Mouse (Mus musculus): Measurements from ENCODE around the gene Pttg1ip. TPM values are rescaled to one million over a fixed set of nuclear protein-coding genes. Genes with fewer than 3 reads are reported as not detected.
A peak's percentile ranks its signal among the peaks of the same experiment; 100 is the strongest.

Pttg1ip gene
- polyA plus RNA-seq, 1 experiment: 223 TPM

DNA sequence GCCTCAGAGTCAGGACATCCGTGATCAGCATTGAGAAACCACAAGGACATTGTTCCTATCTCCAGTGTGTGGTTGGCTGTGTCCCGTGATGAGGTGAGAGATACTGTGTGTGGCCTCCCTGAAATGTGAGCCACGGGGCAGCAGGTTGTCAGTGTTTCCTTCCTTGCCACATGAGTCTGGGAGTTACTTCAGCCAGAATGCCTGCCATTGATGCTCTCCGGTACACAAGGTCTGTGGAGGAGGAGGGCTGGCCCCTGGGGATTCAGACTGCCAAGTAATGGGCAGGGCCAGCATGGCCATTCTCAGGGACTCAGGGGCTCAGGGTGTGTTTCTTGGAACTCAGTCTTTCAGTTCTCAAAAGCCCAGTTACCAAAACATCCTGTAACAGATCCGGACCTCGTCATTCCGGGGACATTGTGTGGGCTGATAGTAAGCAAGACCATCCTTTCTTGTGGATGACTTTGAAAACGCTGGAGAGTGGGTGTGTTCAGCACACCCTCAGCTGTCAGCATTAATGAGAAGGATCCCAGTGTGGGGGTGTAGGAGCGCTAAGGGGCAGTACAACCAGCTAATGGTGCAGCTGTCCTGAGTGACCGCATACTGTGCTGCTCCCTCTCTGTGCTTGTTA lies 2.4 kb downstream of the Pttg1ip start:
- 26% methylated on average over 10 of the region's 10 CpGs for WGBS
- Histone ChIP-seq H3K4me3 (replicated peaks; ENCODE audit: extremely low read depth, low read depth, low read length) (peak overlapping the region; percentile 44), H3K4me1 (ENCODE audit: control insufficient read depth, insufficient read depth, low read length) (peaks cover 30% of the 10 kb centered on the region)
- TF ChIP-seq CTCF (IDR thresholded peaks at IDR 0.05; ENCODE audit: insufficient read depth, low read length) (no peak), POLR2A (IDR thresholded peaks at IDR 0.05; ENCODE audit: borderline replicate concordance, extremely low read depth, low read depth, low read length) (no peak)
- no peak for DNase-seq

DNA sequence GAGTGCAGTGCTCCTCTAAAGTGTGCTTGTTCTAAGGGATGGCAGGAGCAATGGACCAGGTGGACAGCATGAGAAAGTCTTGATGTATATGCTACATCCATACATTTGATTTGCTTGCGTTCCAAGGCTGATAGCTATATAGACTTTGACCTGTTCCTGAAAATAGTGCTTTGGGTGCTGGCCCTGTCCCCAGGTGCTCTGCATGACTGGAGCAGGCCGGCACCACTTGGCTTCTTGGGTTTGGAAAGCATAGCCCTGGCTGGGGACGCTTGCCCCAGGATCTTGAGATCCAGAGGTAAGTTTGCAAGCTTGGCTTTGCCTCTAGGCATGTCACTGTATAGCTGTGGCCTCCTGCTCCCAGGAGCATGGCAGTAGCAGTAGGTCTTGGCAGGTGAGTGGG lies 5.1 kb downstream of the Pttg1ip start:
- WGBS: 80% methylated on average over 3 of the region's 3 CpGs
- H3K4me1 ChIP-seq (ENCODE audit: control insufficient read depth, insufficient read depth, low read length): peaks cover 30% of the 10 kb centered on the region
- no peak overlapping the region for H3K4me3 ChIP-seq (replicated peaks; ENCODE audit: extremely low read depth, low read depth, low read length)
- no peak for DNase-seq
- TF ChIP-seq POLR2A (IDR thresholded peaks at IDR 0.05; ENCODE audit: borderline replicate concordance, extremely low read depth, low read depth, low read length) (no peak), CTCF (IDR thresholded peaks at IDR 0.05; ENCODE audit: insufficient read depth, low read length) (no peak)

DNA sequence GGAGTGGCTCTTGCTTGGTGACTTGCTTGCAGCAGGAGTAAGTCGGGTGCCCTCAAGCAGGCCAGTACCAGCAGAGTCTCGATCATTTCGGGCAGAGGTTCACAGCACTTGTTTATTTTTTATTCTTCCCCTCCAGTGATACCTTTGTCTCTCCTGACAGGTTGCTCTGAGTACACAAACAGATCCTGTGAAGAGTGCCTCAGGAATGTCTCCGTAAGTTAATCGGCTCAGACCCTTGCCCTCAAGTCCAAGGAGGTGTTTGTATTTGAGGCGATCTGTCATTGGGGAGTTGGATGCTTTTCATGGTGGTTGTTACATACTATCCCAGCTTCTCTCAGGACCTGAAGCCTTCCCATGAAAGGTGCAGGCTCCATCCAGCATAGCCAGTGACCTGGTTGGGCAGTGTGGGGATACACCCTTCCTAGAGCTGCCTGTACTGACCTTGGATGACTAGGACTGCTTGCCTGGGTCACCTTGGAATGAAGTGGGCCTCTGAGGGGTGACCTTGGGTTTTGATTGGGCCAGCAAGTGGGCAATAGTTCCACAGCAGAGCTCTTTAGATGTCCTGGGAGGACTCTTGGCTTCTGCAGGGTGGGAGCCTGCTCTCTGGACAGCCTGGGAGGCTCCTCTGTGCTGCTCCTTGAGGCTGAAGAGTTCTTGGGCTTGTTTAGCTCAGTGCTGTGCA lies 5.7 kb downstream of the Pttg1ip start:
- TF ChIP-seq CTCF (IDR thresholded peaks at IDR 0.05; ENCODE audit: insufficient read depth, low read length): no peak
- no peak for TF ChIP-seq POLR2A (IDR thresholded peaks at IDR 0.05; ENCODE audit: borderline replicate concordance, extremely low read depth, low read depth, low read length)
- Histone ChIP-seq H3K4me3 (replicated peaks; ENCODE audit: extremely low read depth, low read depth, low read length) (no peak overlapping the region), H3K4me1 (ENCODE audit: control insufficient read depth, insufficient read depth, low read length) (peaks cover 30% of the 10 kb centered on the region)
- 66% methylated on average over 6 of the region's 6 CpGs for WGBS
- no peak for DNase-seq

DNA sequence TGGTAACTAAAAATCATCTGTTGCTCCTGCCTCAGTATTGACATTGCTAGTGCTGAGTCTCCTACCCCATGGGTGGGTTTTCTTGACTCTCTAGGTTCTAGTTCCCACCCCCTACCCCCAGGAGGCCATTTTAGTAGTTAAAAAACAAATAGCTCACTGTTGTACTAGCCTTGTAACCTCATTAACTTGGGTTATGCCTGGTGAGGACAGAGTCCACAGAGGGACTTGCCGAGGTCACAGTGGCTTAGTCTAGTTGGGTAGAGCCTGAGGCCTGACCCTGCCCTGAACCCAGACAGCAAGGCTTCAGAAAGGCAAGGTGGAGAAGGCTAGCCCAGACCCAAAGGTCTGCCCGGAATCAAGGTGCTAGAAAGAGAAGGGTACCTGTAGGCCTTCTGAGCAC lies 6.5 kb downstream of the Pttg1ip start:
- DNase-seq: no peak
- H3K4me3 ChIP-seq (replicated peaks; ENCODE audit: extremely low read depth, low read depth, low read length): no peak overlapping the region
- WGBS: 89% methylated on average over 2 of the region's 2 CpGs
- no peak for TF ChIP-seq CTCF (IDR thresholded peaks at IDR 0.05; ENCODE audit: insufficient read depth, low read length)
- no peak for TF ChIP-seq POLR2A (IDR thresholded peaks at IDR 0.05; ENCODE audit: borderline replicate concordance, extremely low read depth, low read depth, low read length)
- H3K4me1 ChIP-seq (ENCODE audit: control insufficient read depth, insufficient read depth, low read length): peaks cover 23% of the 10 kb centered on the region

DNA sequence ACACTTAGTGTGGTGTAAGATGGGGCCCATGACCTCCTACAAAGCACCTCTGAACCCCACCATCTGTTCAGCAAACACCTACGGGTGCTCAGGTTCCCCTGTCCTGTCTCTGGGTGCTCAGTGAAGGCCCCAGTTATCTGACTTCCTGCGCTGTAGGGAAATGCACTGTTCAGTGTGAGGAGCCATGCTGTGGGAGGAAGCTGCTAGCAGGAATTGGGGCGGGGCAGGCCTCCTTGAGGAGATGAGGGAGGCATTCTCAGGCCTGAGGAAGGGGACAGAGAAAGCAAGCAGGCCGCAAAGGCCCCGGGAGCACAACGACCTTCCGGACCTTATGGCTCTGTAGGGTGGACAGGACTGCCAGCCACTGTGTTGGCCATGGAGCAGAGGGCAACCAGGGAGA lies 7.6 kb downstream of the Pttg1ip start:
- Histone ChIP-seq H3K4me1 (ENCODE audit: control insufficient read depth, insufficient read depth, low read length) (peaks cover 14% of the 10 kb centered on the region), H3K4me3 (replicated peaks; ENCODE audit: extremely low read depth, low read depth, low read length) (no peak overlapping the region)
- no peak for DNase-seq
- 53% methylated on average over 7 of the region's 7 CpGs for WGBS
- no peak for TF ChIP-seq POLR2A (IDR thresholded peaks at IDR 0.05; ENCODE audit: borderline replicate concordance, extremely low read depth, low read depth, low read length)
- no peak for TF ChIP-seq CTCF (IDR thresholded peaks at IDR 0.05; ENCODE audit: insufficient read depth, low read length)

DNA sequence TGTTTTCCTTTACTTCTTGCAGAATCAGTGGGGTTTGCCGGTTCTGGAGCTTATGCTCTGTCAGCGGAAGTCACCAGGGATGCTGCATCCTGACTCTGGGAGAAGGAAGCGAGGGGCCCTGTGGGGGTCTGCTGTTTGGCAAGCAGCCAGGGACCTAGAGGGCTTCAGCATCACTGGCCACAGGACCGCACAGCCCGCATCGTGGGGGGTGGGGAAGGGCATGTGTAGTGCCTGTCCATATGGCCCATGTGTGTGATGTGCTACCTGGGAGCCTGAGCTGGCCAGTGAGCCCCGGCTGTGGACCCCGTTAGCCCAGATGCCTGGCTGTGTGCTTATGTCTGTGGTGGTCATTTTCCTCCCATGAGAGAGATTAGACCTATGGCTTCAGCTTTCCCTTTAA lies 8.2 kb downstream of the Pttg1ip start:
- DNase-seq: no peak
- WGBS: 55% methylated on average over 8 of the region's 8 CpGs

DNA sequence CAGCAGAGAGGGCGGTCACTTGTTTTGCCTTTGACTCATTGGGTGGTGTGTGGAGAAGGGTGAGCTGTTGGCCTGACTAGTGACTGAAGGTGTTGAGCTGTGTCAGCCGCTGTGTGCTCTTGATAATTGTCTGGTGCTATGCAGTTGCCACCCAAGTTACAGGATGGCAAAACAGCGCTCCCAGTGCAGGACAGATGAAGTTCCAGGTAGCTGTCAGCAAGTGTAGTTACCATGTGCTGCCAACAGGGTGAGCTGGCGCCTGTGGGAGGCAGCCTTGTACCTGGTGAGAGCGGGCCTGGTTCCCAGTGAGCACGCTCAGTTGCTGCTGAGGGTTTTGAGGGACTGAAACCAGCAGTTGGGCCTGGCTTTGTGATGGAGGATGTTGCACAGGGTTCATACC lies 9.3 kb downstream of the Pttg1ip start:
- WGBS: 51% methylated on average over 6 of the region's 6 CpGs
- TF ChIP-seq CTCF (IDR thresholded peaks at IDR 0.05; ENCODE audit: insufficient read depth, low read length): peak; percentile 89
- TF ChIP-seq POLR2A (IDR thresholded peaks at IDR 0.05; ENCODE audit: borderline replicate concordance, extremely low read depth, low read depth, low read length): no peak
- Histone ChIP-seq H3K4me1 (ENCODE audit: control insufficient read depth, insufficient read depth, low read length) (peaks cover 13% of the 10 kb centered on the region), H3K4me3 (replicated peaks; ENCODE audit: extremely low read depth, low read depth, low read length) (no peak overlapping the region)
- peak; percentile 49 for DNase-seq

More for the DNA sequence above, 8.2 kb downstream of the Pttg1ip start:
- H3K4me1 ChIP-seq (ENCODE audit: control insufficient read depth, insufficient read depth, low read length): peaks cover 14% of the 10 kb centered on the region
- no peak overlapping the region for H3K4me3 ChIP-seq (replicated peaks; ENCODE audit: extremely low read depth, low read depth, low read length)
- TF ChIP-seq POLR2A (IDR thresholded peaks at IDR 0.05; ENCODE audit: borderline replicate concordance, extremely low read depth, low read depth, low read length) (no peak), CTCF (IDR thresholded peaks at IDR 0.05; ENCODE audit: insufficient read depth, low read length) (no peak)

DNA sequence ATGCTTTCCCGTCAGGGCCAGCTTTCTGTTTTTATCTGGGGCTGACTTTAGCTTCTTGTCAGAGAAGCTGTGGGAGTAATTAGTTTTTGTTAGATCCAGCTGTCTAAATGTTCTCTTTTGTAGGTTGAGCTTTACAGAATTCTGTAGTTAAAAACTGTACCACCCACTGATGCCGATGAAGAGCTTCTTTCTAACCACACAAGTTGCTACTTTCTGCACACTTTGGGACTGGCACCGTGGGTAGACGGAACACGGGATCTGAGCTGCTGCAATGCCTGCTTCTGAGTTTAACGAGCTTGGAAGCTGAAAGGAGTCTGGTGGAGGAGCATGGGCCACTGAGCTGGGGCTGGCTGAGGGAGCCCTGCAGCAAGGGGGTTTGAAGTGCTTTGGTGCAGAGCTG lies 10.0 kb downstream of the Pttg1ip start:
- Histone ChIP-seq H3K4me3 (replicated peaks; ENCODE audit: extremely low read depth, low read depth, low read length) (no peak overlapping the region), H3K4me1 (ENCODE audit: control insufficient read depth, insufficient read depth, low read length) (peaks cover 9% of the 10 kb centered on the region; the same call in 1 of the 2 replicates)
- WGBS: 78% methylated on average over 6 of the region's 6 CpGs
- TF ChIP-seq CTCF (IDR thresholded peaks at IDR 0.05; ENCODE audit: insufficient read depth, low read length) (no peak), POLR2A (IDR thresholded peaks at IDR 0.05; ENCODE audit: borderline replicate concordance, extremely low read depth, low read depth, low read length) (no peak)
- no peak for DNase-seq

DNA sequence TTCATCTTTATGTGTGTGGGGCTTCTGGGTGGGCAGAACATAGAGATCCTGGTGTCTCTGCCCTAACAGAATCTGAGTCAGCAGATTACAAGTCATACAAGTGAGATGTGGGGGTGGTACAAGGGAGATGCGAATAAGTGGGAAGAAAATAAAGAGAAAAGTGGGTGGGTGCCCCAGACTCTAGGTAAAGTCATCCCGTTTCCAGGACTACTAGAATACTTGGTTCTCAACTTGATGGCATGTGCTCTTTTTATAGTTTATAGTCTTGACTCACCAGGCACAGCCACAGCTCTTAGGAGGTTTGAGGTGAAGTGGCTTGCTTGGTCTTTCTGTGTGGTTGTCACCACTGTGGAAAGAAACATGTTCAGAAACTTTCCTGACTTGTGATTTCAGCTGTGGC lies 14.5 kb downstream of the Pttg1ip start:
- WGBS: 90% methylated on average over 2 of the region's 2 CpGs
- no peak for DNase-seq
- Histone ChIP-seq H3K4me1 (ENCODE audit: control insufficient read depth, insufficient read depth, low read length) (no peaks in the 10 kb centered on the region), H3K4me3 (replicated peaks; ENCODE audit: extremely low read depth, low read depth, low read length) (no peak overlapping the region)
- TF ChIP-seq POLR2A (IDR thresholded peaks at IDR 0.05; ENCODE audit: borderline replicate concordance, extremely low read depth, low read depth, low read length) (no peak), CTCF (IDR thresholded peaks at IDR 0.05; ENCODE audit: insufficient read depth, low read length) (no peak)

DNA sequence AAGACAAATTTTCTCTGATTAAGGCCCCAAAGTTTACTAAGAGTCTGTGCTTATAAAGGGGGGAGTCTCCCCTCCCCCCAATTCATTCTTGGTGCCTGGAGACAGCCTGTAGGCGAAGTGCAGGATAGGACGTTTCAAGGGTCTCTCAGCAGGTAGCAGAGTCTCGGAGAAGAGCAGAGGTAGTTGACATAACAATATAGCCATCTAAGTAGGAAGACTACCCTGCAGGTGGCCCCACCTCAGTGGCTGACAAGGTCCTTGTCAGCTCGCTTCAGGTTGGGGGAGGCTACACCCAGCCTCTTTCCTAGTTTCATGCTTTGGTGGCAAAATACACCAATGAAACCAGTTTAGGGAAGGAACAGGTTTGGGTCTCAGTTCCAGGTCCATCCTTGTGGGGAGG lies 21.5 kb downstream of the Pttg1ip start:
- no peak for TF ChIP-seq CTCF (IDR thresholded peaks at IDR 0.05; ENCODE audit: insufficient read depth, low read length)
- TF ChIP-seq POLR2A (IDR thresholded peaks at IDR 0.05; ENCODE audit: borderline replicate concordance, extremely low read depth, low read depth, low read length): no peak
- peaks cover 4% of the 10 kb centered on the region for H3K4me1 ChIP-seq (ENCODE audit: control insufficient read depth, insufficient read depth, low read length)
- WGBS: 66% methylated on average over 4 of the region's 4 CpGs
- H3K4me3 ChIP-seq (replicated peaks; ENCODE audit: extremely low read depth, low read depth, low read length): no peak overlapping the region
- no peak for DNase-seq

All from lung, adult 2 months (tissue).